Mouse (Mus musculus): ENCODE measurements around the gene Mapkapk3.

GRCm38 (mm10) chr9:107260429-107260828 is 29.2 kb downstream of the Mapkapk3 start:
- TF ChIP-seq CTCF (IDR thresholded peaks at IDR 0.05; ENCODE audit: extremely low read depth, insufficient read depth, insufficient read length, insufficient replicate concordance) (no peak), POLR2A (IDR thresholded peaks at IDR 0.05; ENCODE audit: low read depth, low read length) (no peak)

Data from spleen, adult 2 months (tissue).